Mouse (Mus musculus): ENCODE measurements around the gene Tmem43. TPM values are rescaled to one million over a fixed set of nuclear protein-coding genes. Genes with fewer than 3 reads are reported as not detected.

Tmem43 gene
- polyA plus RNA-seq, 1 experiment from 2014 or later, result 37.6 TPM

GRCm38 (mm10) chr6:91508041-91508440, 34.5 kb downstream of the Tmem43 start:
- peaks cover 35% of the 10 kb centered on the region for H3K36me3 ChIP-seq (ENCODE audit: control insufficient read depth, insufficient read depth, low read length)

GRCm38 (mm10) chr6:91509326-91509725, 35.8 kb downstream of the Tmem43 start:
- H3K27me3 ChIP-seq (ENCODE audit: control insufficient read depth, insufficient read depth, low read length), result no peaks in the 10 kb centered on the region
- H3K4me2 ChIP-seq (ENCODE audit: low read depth, low read length), result no peak overlapping the region
- no peak overlapping the region for H3K9ac ChIP-seq (replicated peaks; ENCODE audit: low read depth, low read length)
- no peak overlapping the region for H3K27ac ChIP-seq (ENCODE audit: low read depth, low read length)
- H3K4me3 ChIP-seq (ENCODE audit: low read depth, low read length), result no peak overlapping the region
- H3K9me3 ChIP-seq (ENCODE audit: control insufficient read depth, low read length), result no peaks in the 10 kb centered on the region
- peaks cover 25% of the 10 kb centered on the region for H3K36me3 ChIP-seq (ENCODE audit: control insufficient read depth, insufficient read depth, low read length)
- no peak for ATAC-seq (ENCODE audit: low read depth)
- WGBS, result 50% methylated on average over 7 of the region's 7 CpGs
- no peaks in the 10 kb centered on the region for H3K4me1 ChIP-seq (ENCODE audit: control insufficient read depth, insufficient read depth, low read length)

More at GRCm38 (mm10) chr6:91508041-91508440, 34.5 kb downstream of the Tmem43 start:
- H3K4me3 ChIP-seq (ENCODE audit: low read depth, low read length), result no peak overlapping the region
- no peaks in the 10 kb centered on the region for H3K27me3 ChIP-seq (ENCODE audit: control insufficient read depth, insufficient read depth, low read length)
- ATAC-seq (ENCODE audit: low read depth), result no peak
- no peaks in the 10 kb centered on the region for H3K9me3 ChIP-seq (ENCODE audit: control insufficient read depth, low read length)
- H3K27ac ChIP-seq (ENCODE audit: low read depth, low read length), result no peak overlapping the region
- H3K4me2 ChIP-seq (ENCODE audit: low read depth, low read length), result no peak overlapping the region
- no peaks in the 10 kb centered on the region for H3K4me1 ChIP-seq (ENCODE audit: control insufficient read depth, insufficient read depth, low read length)
- 95% methylated on average over 3 of the region's 3 CpGs for WGBS
- no peak overlapping the region for H3K9ac ChIP-seq (replicated peaks; ENCODE audit: low read depth, low read length)

- 82% methylated on average over 10 of the region's 10 CpGs for WGBS
- Histone ChIP-seq H3K4me2 (ENCODE audit: low read depth, low read length) (no peak overlapping the region), H3K27me3 (ENCODE audit: control insufficient read depth, insufficient read depth, low read length) (no peaks in the 10 kb centered on the region), H3K4me1 (ENCODE audit: control insufficient read depth, insufficient read depth, low read length) (peaks cover 6% of the 10 kb centered on the region; the same call in 1 of the 2 replicates), H3K4me3 (ENCODE audit: low read depth, low read length) (no peak overlapping the region), H3K9me3 (ENCODE audit: control insufficient read depth, low read length) (no peaks in the 10 kb centered on the region), H3K9ac (replicated peaks; ENCODE audit: low read depth, low read length) (no peak overlapping the region), H3K36me3 (ENCODE audit: control insufficient read depth, insufficient read depth, low read length) (peaks cover 17% of the 10 kb centered on the region), H3K27ac (ENCODE audit: low read depth, low read length) (no peak overlapping the region)
- no peak for ATAC-seq (ENCODE audit: low read depth)
Observed at GRCm38 (mm10) chr6:91510211-91510610, 36.7 kb downstream of the Tmem43 start.

- Histone ChIP-seq H3K4me2 (ENCODE audit: low read depth, low read length) (peak overlapping the region; percentile 81; the same call in 1 of the 2 replicates), H3K27ac (ENCODE audit: low read depth, low read length) (no peak overlapping the region), H3K4me3 (ENCODE audit: low read depth, low read length) (no peak overlapping the region)
Observed at GRCm38 (mm10) chr6:91514135-91514534, 40.6 kb downstream of the Tmem43 start.

GRCm38 (mm10) chr6:91514737-91515362, 41.3 kb downstream of the Tmem43 start:
- Histone ChIP-seq H3K9ac (replicated peaks; ENCODE audit: low read depth, low read length) (peak overlapping the region; percentile 74), H3K36me3 (ENCODE audit: control insufficient read depth, insufficient read depth, low read length) (peaks cover 8% of the 10 kb centered on the region), H3K4me2 (ENCODE audit: low read depth, low read length) (peak overlapping the region; percentile 81), H3K9me3 (ENCODE audit: control insufficient read depth, low read length) (no peaks in the 10 kb centered on the region), H3K4me3 (ENCODE audit: low read depth, low read length) (peak overlapping the region; percentile 75), H3K27ac (ENCODE audit: low read depth, low read length) (peak overlapping the region; percentile 65), H3K27me3 (ENCODE audit: control insufficient read depth, insufficient read depth, low read length) (no peaks in the 10 kb centered on the region), H3K4me1 (ENCODE audit: control insufficient read depth, insufficient read depth, low read length) (peaks cover 11% of the 10 kb centered on the region; the same call in 1 of the 2 replicates)
- WGBS, result 29% methylated on average over 10 of the region's 10 CpGs
- ATAC-seq (ENCODE audit: low read depth), result no peak; the same call in 1 of the 2 replicates

More at GRCm38 (mm10) chr6:91514135-91514534, 40.6 kb downstream of the Tmem43 start:
- Histone ChIP-seq H3K27me3 (ENCODE audit: control insufficient read depth, insufficient read depth, low read length) (no peaks in the 10 kb centered on the region), H3K9ac (replicated peaks; ENCODE audit: low read depth, low read length) (no peak overlapping the region), H3K9me3 (ENCODE audit: control insufficient read depth, low read length) (no peaks in the 10 kb centered on the region), H3K4me1 (ENCODE audit: control insufficient read depth, insufficient read depth, low read length) (peaks cover 11% of the 10 kb centered on the region; the same call in 1 of the 2 replicates), H3K36me3 (ENCODE audit: control insufficient read depth, insufficient read depth, low read length) (peaks cover under 1% of the 10 kb centered on the region; the same call in 1 of the 2 replicates)
- no peak for ATAC-seq (ENCODE audit: low read depth)

- WGBS, result under 1% methylated on average over 80 of the region's 80 CpGs
- peak within 1 kb of the TSS; percentile 81 for H3K4me2 ChIP-seq (ENCODE audit: low read depth, low read length)
- H3K36me3 ChIP-seq (ENCODE audit: control insufficient read depth, insufficient read depth, low read length), result peaks cover 14% of the 10 kb centered on the region
- H3K27ac ChIP-seq (ENCODE audit: low read depth, low read length), result peak within 1 kb of the TSS; percentile 65
- H3K27me3 ChIP-seq (ENCODE audit: control insufficient read depth, insufficient read depth, low read length), result no peaks in the 10 kb centered on the region
- peak within 1 kb of the TSS; percentile 74 for H3K9ac ChIP-seq (replicated peaks; ENCODE audit: low read depth, low read length)
- no peaks in the 10 kb centered on the region for H3K9me3 ChIP-seq (ENCODE audit: control insufficient read depth, low read length)
- H3K4me3 ChIP-seq (ENCODE audit: low read depth, low read length), result peak within 1 kb of the TSS; percentile 75
- peaks cover 11% of the 10 kb centered on the region; the same call in 1 of the 2 replicates for H3K4me1 ChIP-seq (ENCODE audit: control insufficient read depth, insufficient read depth, low read length)
- peak; percentile 97 for ATAC-seq (ENCODE audit: low read depth)
Observed at GRCm38 (mm10) chr6:91515545-91516449, 42.3 kb downstream of the Tmem43 start, which contains the start of the genes Xpc and Lsm3. Xpc (minus strand) TSS chr6:91515888. Lsm3 (plus strand) TSS chr6:91515928.

- no peak for ATAC-seq (ENCODE audit: low read depth)
- no peaks in the 10 kb centered on the region for H3K27me3 ChIP-seq (ENCODE audit: control insufficient read depth, insufficient read depth, low read length)
- 94% methylated on average over 7 of the region's 7 CpGs for WGBS
- H3K4me1 ChIP-seq (ENCODE audit: control insufficient read depth, insufficient read depth, low read length), result peaks cover 11% of the 10 kb centered on the region; the same call in 1 of the 2 replicates
- peaks cover 34% of the 10 kb centered on the region for H3K36me3 ChIP-seq (ENCODE audit: control insufficient read depth, insufficient read depth, low read length)
- no peak overlapping the region for H3K4me2 ChIP-seq (ENCODE audit: low read depth, low read length)
- H3K4me3 ChIP-seq (ENCODE audit: low read depth, low read length), result no peak overlapping the region
- H3K9ac ChIP-seq (replicated peaks; ENCODE audit: low read depth, low read length), result no peak overlapping the region
- H3K27ac ChIP-seq (ENCODE audit: low read depth, low read length), result no peak overlapping the region
- no peaks in the 10 kb centered on the region for H3K9me3 ChIP-seq (ENCODE audit: control insufficient read depth, low read length)
Observed at GRCm38 (mm10) chr6:91518454-91519020, 45.0 kb downstream of the Tmem43 start.

- peaks cover 34% of the 10 kb centered on the region for H3K36me3 ChIP-seq (ENCODE audit: control insufficient read depth, insufficient read depth, low read length)
- H3K4me1 ChIP-seq (ENCODE audit: control insufficient read depth, insufficient read depth, low read length), result no peaks in the 10 kb centered on the region
- no peak overlapping the region for H3K4me3 ChIP-seq (ENCODE audit: low read depth, low read length)
- H3K4me2 ChIP-seq (ENCODE audit: low read depth, low read length), result no peak overlapping the region
- WGBS, result 98% methylated on average over 5 of the region's 5 CpGs
- H3K9me3 ChIP-seq (ENCODE audit: control insufficient read depth, low read length), result no peaks in the 10 kb centered on the region
- H3K27me3 ChIP-seq (ENCODE audit: control insufficient read depth, insufficient read depth, low read length), result no peaks in the 10 kb centered on the region
- no peak for ATAC-seq (ENCODE audit: low read depth)
- no peak overlapping the region for H3K27ac ChIP-seq (ENCODE audit: low read depth, low read length)
- no peak overlapping the region for H3K9ac ChIP-seq (replicated peaks; ENCODE audit: low read depth, low read length)
Observed at GRCm38 (mm10) chr6:91522816-91523215, 49.3 kb downstream of the Tmem43 start.
